Mouse (Mus musculus) embryonic facial prominence, embryonic 10.5 days (tissue): Measurements from ENCODE around the gene Vwce. TPM values are rescaled to one million over a fixed set of nuclear protein-coding genes. Genes with fewer than 3 reads are reported as not detected.

Experiments used
- DNase-seq: peaks from one replicate; pipeline ENCODE4 v3.0.0-alpha.2; 2017; ENCODE audit warnings: low spot score
- H3K27ac ChIP-seq: fragments of 300-500 bp; sonication (generic); replicated peaks from 2 replicates; pipeline ENCODE4 v1.5.1; 2016; ENCODE audit warnings: mild to moderate bottlenecking
- H3K27me3 ChIP-seq: fragments of 300-500 bp; sonication (generic); replicated peaks from 2 replicates; pipeline ENCODE4 v1.6.1; 2016; ENCODE audit warnings: low read depth, mild to moderate bottlenecking; ENCODE audit not compliant: poor library complexity, severe bottlenecking
- H3K36me3 ChIP-seq: fragments of 300-500 bp; sonication (generic); replicated peaks from 2 replicates; pipeline ENCODE4 v1.6.1; 2016; ENCODE audit warnings: mild to moderate bottlenecking, moderate library complexity
- H3K4me1 ChIP-seq: fragments of 300-500 bp; sonication (generic); 2 replicates; pipeline ENCODE4 v1.6.1; 2016
- H3K4me3 ChIP-seq: fragments of 300-500 bp; sonication (generic); 2 replicates; pipeline ENCODE4 v1.5.1; 2016; ENCODE audit warnings: mild to moderate bottlenecking, moderate library complexity
- H3K9me3 ChIP-seq: fragments of 300-500 bp; sonication (generic); 2 replicates; pipeline ENCODE4 v1.6.1; 2016; ENCODE audit warnings: mild to moderate bottlenecking
- WGBS: fragments of 180-500 bp; shearing (Covaris S2); methylation state at CpG from one replicate; pipeline ENCODE4 v1.1.7; 2016; 5-methylcytosine and 5-hydroxymethylcytosine counted together
- polyA plus RNA-seq: library from polyadenylated mRNA; unstranded; fragments of >200 nt; fragmentation: Nextera tagmentation; extraction: Ambion mirVana; gene quantifications from 2 replicates; pipeline ENCODE4 v1.2.1, GENCODE M21; 2016

Gene Vwce
- 1.8 and 2.0 TPM in 2 replicates for polyA plus RNA-seq

DNA sequence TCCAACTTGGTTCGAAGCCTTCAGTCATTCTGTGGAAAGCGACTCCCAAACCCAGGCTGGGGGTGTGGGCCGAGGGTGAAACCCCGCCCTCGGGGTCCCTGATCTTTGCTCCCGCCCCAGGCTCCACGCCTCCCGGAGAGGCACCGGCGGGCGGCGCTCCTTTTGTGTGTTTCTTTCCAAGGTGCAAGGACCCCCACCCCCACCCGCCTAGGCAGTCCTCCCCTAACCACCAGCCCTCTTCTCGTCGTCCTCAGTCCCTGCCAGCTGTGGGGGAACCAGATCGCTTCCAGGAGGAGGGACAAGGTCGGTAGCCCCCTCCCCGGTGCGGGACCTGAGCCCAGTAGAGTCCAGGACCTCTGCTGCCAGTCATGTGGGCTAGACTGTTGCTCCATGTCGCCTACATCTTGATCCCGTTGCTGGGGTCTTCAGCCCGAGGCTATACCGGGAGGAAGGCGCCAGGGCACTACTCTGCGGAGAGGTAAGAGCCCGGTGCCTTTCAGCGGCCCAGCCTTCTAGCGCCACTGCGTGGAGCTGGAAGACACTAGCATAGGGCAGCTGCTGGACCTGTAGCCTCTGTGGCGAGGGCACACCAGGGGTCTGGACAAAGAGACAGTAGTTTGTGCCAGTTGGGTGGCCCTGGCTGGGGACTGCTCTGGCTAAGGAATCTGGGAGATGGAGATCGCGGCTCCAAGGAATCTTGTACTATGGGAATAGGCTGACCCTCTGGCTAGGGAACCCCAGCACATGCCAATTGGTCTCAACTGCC, at the start of gene Vwce:
Gene Vwce, plus strand, starts transcription at position 108 of the 766 bp plus-strand sequence.
- 2% methylated on average over 32 of the region's 32 CpGs for WGBS
- H3K27me3 ChIP-seq, result peaks cover 12% of the 10 kb centered on the region
- H3K4me3 ChIP-seq, result peak within 1 kb of the TSS; percentile 64
- peak; percentile 77 for DNase-seq
- H3K36me3 ChIP-seq, result peaks cover 32% of the 10 kb centered on the region
- peaks cover 18% of the 10 kb centered on the region for H3K4me1 ChIP-seq
- H3K9me3 ChIP-seq, result no peaks in the 10 kb centered on the region
- peak within 1 kb of the TSS; percentile 79 for H3K27ac ChIP-seq

DNA sequence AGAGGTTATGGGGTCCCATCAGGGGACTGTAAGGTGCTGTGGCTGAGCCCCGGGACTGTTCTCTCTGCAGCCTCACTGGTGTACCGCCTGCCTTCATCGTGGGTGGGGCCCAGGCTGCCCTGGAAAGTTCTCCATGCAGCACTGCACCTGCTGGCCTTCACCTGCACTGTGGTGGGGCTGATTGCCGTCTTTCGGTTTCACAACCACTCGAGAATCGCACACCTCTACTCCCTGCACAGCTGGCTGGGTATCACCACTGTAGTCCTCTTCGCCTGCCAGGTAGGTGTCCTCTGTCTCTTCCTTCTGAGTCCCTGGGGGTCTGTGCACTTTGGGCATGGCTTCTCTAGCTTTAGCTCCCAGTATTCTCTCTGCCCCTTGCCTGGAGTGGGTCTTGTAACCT, 48.9 kb upstream of the Vwce start:
- Histone ChIP-seq H3K27me3 (no peaks in the 10 kb centered on the region), H3K4me3 (no peak overlapping the region), H3K9me3 (no peaks in the 10 kb centered on the region), H3K27ac (no peak overlapping the region), H3K4me1 (peaks cover 13% of the 10 kb centered on the region), H3K36me3 (peaks cover 12% of the 10 kb centered on the region; the same call in 1 of the 2 replicates)
- WGBS, result 84% methylated on average over 8 of the region's 8 CpGs
- no peak for DNase-seq

DNA sequence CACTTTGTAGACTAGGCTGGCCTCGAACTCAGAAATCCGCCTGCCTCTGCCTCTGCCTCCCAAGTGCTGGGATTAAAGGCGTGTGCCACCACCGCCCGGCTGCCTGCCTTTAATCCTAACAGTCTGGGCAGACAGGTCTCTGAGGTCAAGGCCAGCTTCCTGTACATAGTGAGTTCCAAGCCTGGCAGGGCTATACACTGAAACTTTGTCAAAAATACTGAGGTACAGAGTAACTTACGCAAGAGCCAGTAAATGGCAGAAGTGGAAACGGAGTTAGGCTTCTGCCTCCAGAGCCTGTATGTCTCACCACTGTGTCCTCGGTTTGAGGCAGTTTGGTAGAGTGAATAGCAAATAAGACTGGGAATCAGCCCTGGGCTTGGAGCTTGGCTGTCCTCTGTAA, 46.8 kb upstream of the Vwce start:
- Histone ChIP-seq H3K27me3 (no peaks in the 10 kb centered on the region), H3K4me3 (no peak overlapping the region), H3K9me3 (no peaks in the 10 kb centered on the region), H3K4me1 (peaks cover 13% of the 10 kb centered on the region), H3K36me3 (peaks cover 20% of the 10 kb centered on the region), H3K27ac (no peak overlapping the region)
- WGBS, result 82% methylated on average over 8 of the region's 8 CpGs
- no peak for DNase-seq

DNA sequence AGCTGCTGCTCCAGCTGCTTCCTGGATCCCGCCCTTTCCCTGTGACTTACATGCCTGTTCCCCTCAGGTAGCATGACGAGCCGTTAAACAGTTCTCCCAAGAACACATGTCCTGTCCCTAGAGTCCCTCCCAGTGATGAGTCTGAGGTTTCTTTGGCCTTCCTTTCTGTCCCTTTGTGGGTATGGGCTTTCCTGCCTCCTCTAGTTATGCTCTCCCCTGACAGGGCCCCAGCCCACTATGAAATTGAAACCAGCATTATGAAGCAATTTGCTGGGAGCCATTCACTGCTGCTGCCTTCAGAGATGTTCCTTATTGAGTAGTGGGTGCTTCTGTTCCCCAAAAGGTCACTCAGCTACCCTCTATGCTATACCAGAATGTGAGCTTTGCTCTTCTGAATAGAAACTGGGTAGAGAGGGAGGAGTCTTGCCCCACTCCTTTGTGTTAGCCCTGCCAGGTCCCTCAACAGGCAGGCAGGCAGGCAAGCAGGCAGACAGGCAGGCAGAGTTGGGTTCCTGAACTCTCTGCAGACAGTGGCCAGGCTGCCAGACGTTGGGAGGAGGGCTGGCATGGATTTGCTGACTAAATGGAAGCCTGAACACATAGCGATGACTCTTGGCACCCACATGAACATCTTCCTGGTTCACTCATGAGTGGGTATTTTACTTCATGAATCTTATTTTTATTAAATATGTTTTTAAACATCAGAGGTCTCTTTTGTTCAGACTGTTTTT, 44.7 kb upstream of the Vwce start:
- H3K27ac ChIP-seq, result peak overlapping the region; percentile 75
- peaks cover 13% of the 10 kb centered on the region for H3K4me1 ChIP-seq
- H3K9me3 ChIP-seq, result no peaks in the 10 kb centered on the region
- H3K4me3 ChIP-seq, result 0 out of 2 replicates have a peak overlapping the region, but pooled peaks have one; percentile 5
- DNase-seq, result no peak
- peaks cover 38% of the 10 kb centered on the region for H3K36me3 ChIP-seq
- H3K27me3 ChIP-seq, result no peaks in the 10 kb centered on the region
- WGBS, result 67% methylated on average over 5 of the region's 5 CpGs

DNA sequence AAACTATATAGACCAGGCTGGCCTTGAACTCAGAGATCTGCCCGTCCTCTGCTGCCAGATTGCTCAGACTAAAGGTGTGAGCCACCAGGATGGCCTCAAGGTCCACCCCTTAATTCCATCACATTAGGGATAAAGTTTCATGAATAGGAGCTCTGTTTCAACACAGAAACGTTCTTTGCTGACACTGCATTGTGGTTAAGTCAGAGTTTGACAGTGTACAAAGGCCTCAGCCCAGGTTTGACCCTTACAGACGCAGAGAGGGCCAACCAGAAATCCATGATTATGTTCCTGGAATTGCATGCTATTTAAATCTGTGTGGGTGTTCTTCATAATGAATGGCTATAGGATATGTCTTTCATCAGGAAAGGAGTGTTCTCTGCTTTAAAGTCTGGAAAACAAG, 43.7 kb upstream of the Vwce start:
- Histone ChIP-seq H3K27ac (no peak overlapping the region), H3K4me1 (peaks cover 13% of the 10 kb centered on the region), H3K4me3 (no peak overlapping the region), H3K9me3 (no peaks in the 10 kb centered on the region), H3K36me3 (peaks cover 48% of the 10 kb centered on the region), H3K27me3 (no peaks in the 10 kb centered on the region)
- 65% methylated on average over 3 of the region's 3 CpGs for WGBS
- no peak for DNase-seq

DNA sequence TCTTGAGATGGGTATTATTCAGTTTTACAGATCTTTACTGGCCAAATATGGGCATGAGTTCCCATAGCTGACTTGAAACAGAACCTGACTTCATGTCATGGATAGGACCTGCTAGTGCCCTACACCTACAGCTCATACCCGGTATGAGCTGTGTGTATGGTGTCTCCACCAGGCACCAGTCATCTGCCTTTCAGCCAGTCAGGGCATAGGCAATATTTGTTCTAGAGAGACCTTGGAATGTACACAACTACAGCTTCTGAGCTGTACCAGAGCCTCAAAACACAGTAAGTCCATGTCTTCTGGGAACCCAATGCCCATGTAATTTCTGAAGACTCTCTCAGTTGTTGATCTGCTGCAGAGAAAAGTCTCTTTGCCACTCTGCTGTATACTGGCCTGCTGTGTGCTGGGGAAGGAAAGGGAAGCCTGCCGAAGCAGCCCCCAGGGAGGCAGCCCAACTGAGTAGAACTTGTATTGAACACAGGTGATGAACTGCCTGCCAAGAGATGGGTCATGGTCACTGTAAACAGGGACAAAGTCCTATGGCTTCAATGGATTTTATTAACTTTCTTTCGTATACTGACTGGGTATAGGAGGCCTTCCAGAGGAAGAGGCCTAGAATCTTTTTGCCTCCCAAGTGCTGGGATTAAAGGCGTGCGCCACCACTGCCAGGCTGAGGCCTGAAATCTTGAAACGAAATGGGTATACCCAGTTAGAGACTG, 42.2 kb upstream of the Vwce start:
- Histone ChIP-seq H3K27me3 (no peaks in the 10 kb centered on the region), H3K4me1 (peaks cover 13% of the 10 kb centered on the region), H3K36me3 (peaks cover 63% of the 10 kb centered on the region), H3K4me3 (no peak overlapping the region), H3K27ac (no peak overlapping the region), H3K9me3 (no peaks in the 10 kb centered on the region)
- 93% methylated on average over 6 of the region's 6 CpGs for WGBS
- no peak for DNase-seq

DNA sequence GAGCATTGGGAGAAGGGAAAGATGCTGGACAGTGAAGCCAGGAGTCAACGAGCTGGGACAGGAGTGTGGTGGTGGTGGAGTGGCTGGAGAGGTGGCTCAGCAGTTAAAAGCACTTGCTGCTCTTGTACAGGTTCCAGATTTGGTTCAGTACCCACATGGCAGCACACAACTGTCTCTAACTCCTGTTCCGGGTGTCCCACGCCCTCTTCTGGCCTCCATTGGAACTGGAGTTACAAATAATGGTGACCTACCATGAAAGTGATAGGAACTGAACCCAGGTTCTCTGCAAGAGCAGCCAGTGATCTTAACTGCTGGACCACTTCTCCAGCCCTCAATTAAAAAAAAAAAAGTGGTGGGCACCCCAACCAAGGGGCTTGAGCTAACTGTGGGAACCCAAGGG, 35.8 kb upstream of the Vwce start:
- DNase-seq, result no peak

DNA sequence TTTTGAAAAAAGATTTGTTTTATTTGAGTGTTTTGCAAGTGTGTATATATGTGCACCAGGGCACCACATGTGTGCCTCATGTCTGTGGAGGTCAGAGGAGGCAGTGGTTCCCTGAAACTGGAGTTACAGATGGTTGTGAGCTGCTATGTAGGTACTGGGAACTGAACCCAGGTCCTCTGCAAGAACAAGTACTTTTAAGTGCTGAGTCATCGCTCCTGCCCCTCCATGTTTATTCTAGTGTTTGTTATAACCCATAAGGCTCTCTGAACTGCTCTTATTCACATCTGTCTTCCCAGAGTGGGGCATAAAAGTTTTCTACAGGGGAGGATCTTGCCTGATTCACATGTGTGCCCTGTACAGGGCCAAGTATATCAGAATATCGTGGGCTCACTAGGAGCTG, 34.4 kb upstream of the Vwce start:
- no peak for DNase-seq
- Histone ChIP-seq H3K9me3 (no peaks in the 10 kb centered on the region), H3K27ac (no peak overlapping the region), H3K36me3 (peaks cover 58% of the 10 kb centered on the region), H3K27me3 (no peaks in the 10 kb centered on the region), H3K4me3 (no peak overlapping the region), H3K4me1 (peaks cover 25% of the 10 kb centered on the region)
- 96% methylated on average over 2 of the region's 2 CpGs for WGBS

More for the DNA sequence above, 35.8 kb upstream of the Vwce start:
- Histone ChIP-seq H3K27me3 (no peaks in the 10 kb centered on the region), H3K4me1 (peaks cover 10% of the 10 kb centered on the region), H3K27ac (no peak overlapping the region), H3K36me3 (peaks cover 73% of the 10 kb centered on the region), H3K9me3 (no peaks in the 10 kb centered on the region), H3K4me3 (no peak overlapping the region)
- 36% methylated on average over 3 of the region's 3 CpGs for WGBS

DNA sequence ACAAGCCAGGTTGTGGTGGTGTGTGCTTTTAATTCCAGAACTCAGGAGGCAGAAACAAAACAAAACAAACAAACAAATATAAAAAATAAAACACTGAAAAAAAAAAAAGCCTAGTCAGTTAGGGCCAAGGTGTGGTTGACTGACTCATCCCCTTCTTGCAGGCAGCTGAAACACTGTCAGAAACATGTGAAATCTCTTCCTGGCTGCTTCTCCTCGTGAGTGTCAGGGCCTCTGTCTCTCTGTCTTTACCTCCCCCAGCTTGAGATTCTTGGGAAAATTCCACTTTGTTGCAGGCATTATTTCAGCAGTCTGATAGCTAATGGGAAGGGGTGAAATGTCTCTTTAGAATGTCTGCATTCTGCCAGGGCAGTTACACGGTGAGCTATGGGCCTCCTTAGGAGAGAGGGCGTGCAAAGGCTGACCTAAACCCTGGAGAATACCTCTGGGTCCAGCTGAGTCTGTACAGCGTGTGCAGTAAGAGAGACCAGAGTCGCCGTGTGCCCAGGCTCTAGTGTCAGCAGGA, 31.7 kb upstream of the Vwce start:
- Histone ChIP-seq H3K4me3 (peak overlapping the region; percentile 47), H3K9me3 (no peaks in the 10 kb centered on the region), H3K4me1 (peaks cover 38% of the 10 kb centered on the region), H3K36me3 (peaks cover 39% of the 10 kb centered on the region), H3K27me3 (no peaks in the 10 kb centered on the region), H3K27ac (peak overlapping the region; percentile 91)
- WGBS, result 9% methylated on average over 6 of the region's 6 CpGs
- no peak for DNase-seq

DNA sequence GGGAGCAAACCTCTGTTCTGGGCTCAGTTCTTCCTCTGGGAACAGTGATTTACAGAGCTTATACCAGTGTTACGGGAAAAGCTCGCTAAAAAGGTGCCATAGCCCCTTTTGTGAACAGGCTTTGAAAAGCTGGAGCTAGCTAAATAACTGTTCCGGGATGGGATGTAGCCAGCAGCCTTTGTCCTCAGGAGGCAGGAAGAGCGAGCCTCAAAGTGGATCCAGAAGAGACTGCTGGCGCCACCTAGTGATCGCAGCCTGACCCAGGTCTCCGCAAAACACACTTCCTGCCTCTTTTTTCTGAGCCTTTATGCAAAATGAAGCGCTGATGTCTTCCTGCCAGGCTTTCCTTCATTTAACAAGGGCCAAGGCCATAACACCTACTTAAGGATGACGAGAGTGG, 31.2 kb upstream of the Vwce start:
- Histone ChIP-seq H3K27ac (peak overlapping the region; percentile 91), H3K4me3 (peak overlapping the region; percentile 47), H3K27me3 (no peaks in the 10 kb centered on the region), H3K9me3 (no peaks in the 10 kb centered on the region), H3K36me3 (peaks cover 41% of the 10 kb centered on the region), H3K4me1 (peaks cover 42% of the 10 kb centered on the region)
- WGBS, result 2% methylated on average over 9 of the region's 9 CpGs
- peak; percentile 89 for DNase-seq

DNA sequence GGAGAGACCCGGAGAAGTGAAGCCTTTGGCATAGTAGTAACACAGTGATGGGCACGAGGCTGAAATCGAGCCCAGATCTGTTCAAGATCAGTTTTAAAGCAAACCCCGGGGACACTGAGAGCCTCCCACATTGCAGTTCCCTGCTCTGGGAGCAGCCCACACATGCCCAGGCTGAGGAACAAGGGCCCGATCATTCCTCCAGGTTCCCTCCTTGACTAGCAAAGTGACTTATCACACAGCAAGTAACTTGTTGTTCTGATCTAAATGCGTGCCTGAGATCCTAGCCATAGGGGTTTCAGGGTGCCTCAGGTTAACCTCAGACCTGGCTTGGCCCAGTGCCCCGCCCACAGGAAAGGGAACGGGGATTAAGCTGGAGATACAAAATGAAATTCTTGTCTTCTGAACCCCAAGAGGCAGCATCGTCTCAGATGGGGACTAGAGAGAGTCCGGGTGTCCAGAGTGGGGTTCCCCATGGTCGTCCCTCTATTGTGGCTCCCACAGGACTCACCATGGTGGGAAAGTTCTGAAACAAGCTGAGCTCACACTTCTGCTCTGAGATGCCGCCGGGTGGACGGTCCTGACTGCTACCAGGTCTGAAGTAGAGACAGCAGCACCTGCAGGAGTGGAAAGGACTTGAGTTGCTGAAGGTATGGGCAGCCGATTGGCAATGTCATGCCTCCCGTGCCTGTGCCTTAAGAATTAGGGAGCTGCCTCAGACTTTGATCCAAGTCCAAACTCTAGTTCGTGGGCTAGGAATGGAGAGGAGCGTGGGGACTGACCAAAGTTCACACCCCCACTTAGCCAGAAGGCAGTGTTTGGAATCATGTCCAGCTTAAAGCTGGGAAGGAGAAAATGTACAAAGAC, 30.1 kb upstream of the Vwce start:
- Histone ChIP-seq H3K9me3 (no peaks in the 10 kb centered on the region), H3K4me1 (peaks cover 44% of the 10 kb centered on the region), H3K4me3 (peak overlapping the region; percentile 89; the same call in 1 of the 2 replicates), H3K27ac (peak overlapping the region; percentile 91), H3K36me3 (peaks cover 41% of the 10 kb centered on the region), H3K27me3 (no peaks in the 10 kb centered on the region)
- 88% methylated on average over 18 of the region's 18 CpGs for WGBS
- no peak for DNase-seq
